Mouse (Mus musculus) forebrain, embryonic 14.5 days (tissue): ENCODE measurements around the gene Rpl18a. TPM values are rescaled to one million over a fixed set of nuclear protein-coding genes. Genes with fewer than 3 reads are reported as not detected.

Experiments
- ATAC-seq: fragments of 200-750 bp; cut with Nextera tagmentation; 2 replicates; pipeline ENCODE4 v1.8.0; 2017; ENCODE audit warnings: mild to moderate bottlenecking, moderate library complexity
- DNase-seq: peaks from one replicate; pipeline ENCODE4 v3.0.0-alpha.2; 2015; ENCODE audit warnings: low spot score
- H3K27ac ChIP-seq: fragments of 300-500 bp; sonication (generic); 2 replicates; pipeline ENCODE4 v1.5.1; 2014; ENCODE audit warnings: low read depth, mild to moderate bottlenecking, control low read depth, low read length, moderate library complexity
- H3K27me3 ChIP-seq: fragments of 300-500 bp; sonication (generic); replicated peaks from 2 replicates; pipeline ENCODE4 v1.6.1; 2014; ENCODE audit warnings: low read length, control low read depth, mixed read lengths; ENCODE audit not compliant: control insufficient read depth, insufficient read depth
- H3K36me3 ChIP-seq: fragments of 300-500 bp; sonication (generic); 2 replicates; pipeline ENCODE4 v1.6.1; 2014; ENCODE audit warnings: low read length, control low read depth; ENCODE audit not compliant: control insufficient read depth, insufficient read depth
- H3K4me1 ChIP-seq: fragments of 300-500 bp; sonication (generic); 2 replicates; pipeline ENCODE4 v1.6.1; 2014; ENCODE audit warnings: antibody characterized with exemption, low read length, control low read depth; ENCODE audit not compliant: control insufficient read depth, insufficient read depth
- H3K4me2 ChIP-seq: fragments of 300-500 bp; sonication (generic); 2 replicates; pipeline ENCODE4 v1.6.1; 2014; ENCODE audit warnings: mild to moderate bottlenecking, control low read depth, low read length
- H3K4me3 ChIP-seq: fragments of 300-500 bp; sonication (generic); 2 replicates; pipeline ENCODE4 v1.5.1; 2014; ENCODE audit warnings: low read depth, low read length, control low read depth
- H3K9ac ChIP-seq: fragments of 300-500 bp; sonication (generic); 2 replicates; pipeline ENCODE4 v1.6.1; 2014; ENCODE audit warnings: mild to moderate bottlenecking, low read length, control low read depth, moderate library complexity
- H3K9me3 ChIP-seq: fragments of 300-500 bp; sonication (generic); replicated peaks from 2 replicates; pipeline ENCODE4 v1.6.1; 2016; ENCODE audit warnings: low read length, control low read depth, mixed read lengths; ENCODE audit not compliant: control insufficient read depth
- WGBS: fragments of 180-500 bp; shearing (Covaris S2); extraction: QIAGEN DNeasy Blood & Tissue Kit; methylation state at CpG from one replicate; pipeline ENCODE4 v1.1.7; 2014; 5-methylcytosine and 5-hydroxymethylcytosine counted together
- polyA plus RNA-seq: library from polyadenylated mRNA; unstranded; fragments of >200 nt; fragmentation: Nextera tagmentation; extraction: Ambion mirVana; gene quantifications from 2 replicates; pipeline ENCODE4 v1.2.1, GENCODE M21; 2014

Rpl18a gene
- polyA plus RNA-seq, 1 experiment from 2014 or later: 4,258 TPM

DNA sequence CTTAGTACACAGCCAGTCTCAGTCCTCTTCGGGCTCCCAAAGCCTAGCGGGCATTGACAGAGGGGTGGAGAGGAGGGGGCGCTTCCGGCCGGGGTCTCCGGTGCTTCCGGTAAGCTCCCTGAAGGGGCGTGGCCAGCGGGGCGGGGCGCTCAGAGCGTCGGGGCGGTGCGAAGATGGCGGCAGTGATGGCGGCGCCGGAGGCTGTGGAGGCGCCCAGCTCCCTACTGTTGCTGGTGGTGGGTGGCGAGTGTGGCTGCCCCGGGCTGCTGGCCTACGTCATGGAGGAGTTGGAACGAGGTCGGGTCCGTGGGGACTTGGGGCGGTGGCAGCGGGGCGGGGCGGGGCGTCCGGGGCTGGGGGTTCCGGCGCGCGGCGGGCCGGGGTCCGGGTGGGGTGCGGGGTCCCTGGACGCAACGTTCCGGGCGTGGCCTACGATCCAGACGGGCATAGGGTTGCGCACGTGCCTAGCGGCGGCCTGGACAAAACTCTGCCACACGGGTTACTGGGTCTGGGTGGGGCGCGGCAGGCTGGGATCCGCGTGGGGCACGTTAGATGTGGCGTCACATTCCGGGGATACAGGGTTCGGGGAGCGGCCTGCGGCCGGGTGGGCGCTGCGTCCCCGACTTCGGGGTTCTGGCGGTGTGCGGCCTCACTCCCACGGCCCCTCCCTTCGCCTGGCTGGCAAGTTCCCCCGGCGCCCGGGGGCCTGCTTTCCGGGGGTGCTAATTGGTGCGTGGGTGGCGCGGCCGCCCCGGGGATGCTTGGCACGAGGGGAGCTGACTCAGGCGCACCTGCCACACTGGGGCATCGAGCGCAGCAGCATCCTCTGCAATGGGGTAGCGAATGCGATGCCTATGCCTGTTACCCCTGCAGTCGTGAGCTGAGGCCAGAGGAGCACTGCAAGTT lies 8.9 kb upstream of the Rpl18a start, which contains the start of gene Map1s:
Gene Map1s, plus strand, starts transcription at position 102 of the 906 bp plus-strand sequence.
- peak; percentile 96 for DNase-seq
- Histone ChIP-seq H3K4me2 (peak within 1 kb of the TSS; percentile 86), H3K36me3 (peaks cover 5% of the 10 kb centered on the region; the same call in 1 of the 2 replicates), H3K9me3 (no peaks in the 10 kb centered on the region), H3K27me3 (no peaks in the 10 kb centered on the region), H3K9ac (peak within 1 kb of the TSS; percentile 88), H3K4me3 (peak within 1 kb of the TSS; percentile 84), H3K27ac (peak within 1 kb of the TSS; percentile 92), H3K4me1 (peaks cover 10% of the 10 kb centered on the region)
- peak; percentile 98 for ATAC-seq
- WGBS: under 1% methylated on average over 67 of the region's 86 CpGs

DNA sequence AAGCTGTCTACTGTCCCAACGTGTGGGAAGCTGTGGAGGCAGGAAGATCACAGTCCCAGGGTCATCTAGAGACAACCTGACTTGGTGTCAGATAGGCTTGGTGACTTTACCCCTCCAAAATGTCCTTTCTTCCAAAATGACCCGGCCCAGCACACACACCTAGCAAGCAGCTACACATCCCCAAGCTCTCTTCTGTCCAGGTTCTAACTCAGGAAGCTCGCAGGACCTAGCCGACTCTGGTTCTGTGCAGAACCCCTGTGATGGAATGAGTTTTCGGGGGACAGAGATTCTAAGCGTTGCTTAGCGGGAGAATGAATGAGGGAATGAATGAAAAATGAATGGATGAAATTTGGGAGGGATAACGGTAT lies 8.2 kb upstream of the Rpl18a start:
- peak overlapping the region; percentile 86 for H3K4me2 ChIP-seq
- H3K4me3 ChIP-seq: peak overlapping the region; percentile 84
- no peaks in the 10 kb centered on the region for H3K27me3 ChIP-seq
- 17% methylated on average over 8 of the region's 8 CpGs for WGBS
- peaks cover 10% of the 10 kb centered on the region for H3K4me1 ChIP-seq
- ATAC-seq: peak; percentile 30
- H3K9me3 ChIP-seq: no peaks in the 10 kb centered on the region
- H3K36me3 ChIP-seq: no peaks in the 10 kb centered on the region
- peak overlapping the region; percentile 92 for H3K27ac ChIP-seq
- DNase-seq: no peak
- H3K9ac ChIP-seq: peak overlapping the region; percentile 88

DNA sequence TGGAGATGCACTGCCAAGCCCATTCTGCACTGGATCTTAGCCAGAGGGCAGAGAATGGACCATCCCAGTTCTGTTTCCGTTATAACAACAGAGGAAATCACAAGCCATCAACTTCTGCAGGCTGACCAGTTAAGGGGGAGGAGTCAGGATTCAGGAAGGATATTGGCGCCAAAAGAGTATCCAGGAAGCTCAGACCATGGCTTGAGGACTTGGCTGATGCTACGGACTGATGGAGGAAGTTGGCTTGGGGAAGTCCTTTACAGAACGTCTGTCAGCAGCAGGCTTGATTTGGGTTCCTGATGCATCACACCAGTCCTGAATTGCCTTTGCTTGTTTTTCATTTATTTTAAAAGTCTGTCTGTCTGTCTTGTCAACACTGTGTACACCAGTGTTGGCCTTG lies 7.3 kb upstream of the Rpl18a start:
- Histone ChIP-seq H3K27me3 (no peaks in the 10 kb centered on the region), H3K4me3 (no peak overlapping the region), H3K36me3 (no peaks in the 10 kb centered on the region), H3K4me2 (no peak overlapping the region), H3K9ac (no peak overlapping the region), H3K4me1 (peaks cover 10% of the 10 kb centered on the region), H3K27ac (no peak overlapping the region), H3K9me3 (no peaks in the 10 kb centered on the region)
- DNase-seq: no peak
- WGBS: 70% methylated on average over 4 of the region's 4 CpGs
- ATAC-seq: no peak

DNA sequence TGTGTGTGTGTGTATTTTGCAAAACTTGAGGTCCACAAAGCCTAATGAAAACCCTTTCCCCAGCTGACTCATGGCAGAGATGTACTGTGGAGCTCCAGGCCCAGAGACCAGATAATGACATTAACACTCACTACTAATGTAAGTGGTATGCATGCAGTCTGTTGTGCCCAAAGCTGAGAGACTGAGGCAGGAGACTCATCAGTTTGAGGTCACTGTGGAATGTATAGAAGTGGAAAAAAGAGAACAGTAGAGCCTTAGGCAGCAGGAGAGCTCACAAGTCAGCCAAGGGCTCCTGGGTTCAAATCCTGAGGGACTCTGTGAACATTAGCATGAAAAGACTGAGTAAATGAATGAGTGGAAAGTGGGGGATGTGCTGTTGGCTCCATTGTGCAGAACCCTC lies 6.4 kb upstream of the Rpl18a start:
- H3K4me1 ChIP-seq: peaks cover 10% of the 10 kb centered on the region
- no peaks in the 10 kb centered on the region for H3K36me3 ChIP-seq
- ATAC-seq (no peak), DNase-seq (no peak)
- H3K9me3 ChIP-seq: no peaks in the 10 kb centered on the region
- H3K9ac ChIP-seq: no peak overlapping the region
- H3K27ac ChIP-seq: no peak overlapping the region
- H3K4me2 ChIP-seq: no peak overlapping the region
- no peaks in the 10 kb centered on the region for H3K27me3 ChIP-seq
- H3K4me3 ChIP-seq: no peak overlapping the region

- 42% methylated on average over 4 of the region's 4 CpGs for WGBS
- Histone ChIP-seq H3K9me3 (no peaks in the 10 kb centered on the region), H3K27ac (no peak overlapping the region), H3K4me3 (no peak overlapping the region), H3K4me2 (no peak overlapping the region), H3K27me3 (no peaks in the 10 kb centered on the region), H3K9ac (no peak overlapping the region), H3K4me1 (peaks cover 13% of the 10 kb centered on the region), H3K36me3 (no peaks in the 10 kb centered on the region)
- DNase-seq (no peak), ATAC-seq (no peak)
Measured at GRCm38 (mm10) chr8:70903112-70903511, 5.9 kb upstream of the Rpl18a start.

- Histone ChIP-seq H3K4me3 (no peak overlapping the region), H3K27me3 (no peaks in the 10 kb centered on the region), H3K4me2 (no peak overlapping the region), H3K9me3 (no peaks in the 10 kb centered on the region), H3K36me3 (no peaks in the 10 kb centered on the region), H3K9ac (no peak overlapping the region), H3K27ac (no peak overlapping the region), H3K4me1 (peaks cover 13% of the 10 kb centered on the region)
- no peak for DNase-seq
- no peak for ATAC-seq
- 29% methylated on average over 5 of the region's 5 CpGs for WGBS
Measured at GRCm38 (mm10) chr8:70902211-70902610, 5.0 kb upstream of the Rpl18a start.

- no peaks in the 10 kb centered on the region for H3K9me3 ChIP-seq
- H3K4me2 ChIP-seq: no peak overlapping the region
- DNase-seq (no peak), ATAC-seq (no peak)
- WGBS: 85% methylated on average over 2 of the region's 2 CpGs
- H3K4me1 ChIP-seq: peaks cover 12% of the 10 kb centered on the region
- no peak overlapping the region for H3K27ac ChIP-seq
- H3K9ac ChIP-seq: no peak overlapping the region
- H3K36me3 ChIP-seq: peaks cover 4% of the 10 kb centered on the region; the same call in 1 of the 2 replicates
- H3K4me3 ChIP-seq: no peak overlapping the region
- H3K27me3 ChIP-seq: no peaks in the 10 kb centered on the region
Measured at GRCm38 (mm10) chr8:70900872-70901387, 3.7 kb upstream of the Rpl18a start.

DNA sequence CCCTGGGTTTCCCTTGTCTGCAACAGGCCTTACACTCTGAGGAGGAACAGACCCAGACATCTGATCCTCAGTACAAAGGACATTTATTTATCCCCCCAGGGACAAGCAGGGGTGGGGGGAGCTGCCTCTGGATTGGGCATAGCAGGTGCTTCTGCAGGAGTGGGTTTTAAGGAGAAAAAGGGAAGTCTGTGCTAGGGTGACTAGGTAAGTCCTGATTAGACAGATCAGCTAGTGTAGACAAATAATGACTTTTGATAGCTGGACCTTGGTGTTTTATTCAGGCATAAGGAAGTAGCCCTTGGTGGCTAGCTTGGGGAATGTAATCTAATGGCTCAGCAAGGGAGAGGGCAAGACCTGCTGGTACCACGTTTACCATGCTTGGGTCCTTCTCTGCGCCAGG lies 2.0 kb upstream of the Rpl18a start:
- DNase-seq: no peak
- Histone ChIP-seq H3K4me3 (no peak overlapping the region), H3K27me3 (no peaks in the 10 kb centered on the region), H3K36me3 (peaks cover 21% of the 10 kb centered on the region), H3K9ac (no peak overlapping the region), H3K4me1 (peaks cover 8% of the 10 kb centered on the region), H3K9me3 (no peaks in the 10 kb centered on the region), H3K27ac (no peak overlapping the region), H3K4me2 (no peak overlapping the region)
- 78% methylated on average over 2 of the region's 2 CpGs for WGBS
- no peak for ATAC-seq

DNA sequence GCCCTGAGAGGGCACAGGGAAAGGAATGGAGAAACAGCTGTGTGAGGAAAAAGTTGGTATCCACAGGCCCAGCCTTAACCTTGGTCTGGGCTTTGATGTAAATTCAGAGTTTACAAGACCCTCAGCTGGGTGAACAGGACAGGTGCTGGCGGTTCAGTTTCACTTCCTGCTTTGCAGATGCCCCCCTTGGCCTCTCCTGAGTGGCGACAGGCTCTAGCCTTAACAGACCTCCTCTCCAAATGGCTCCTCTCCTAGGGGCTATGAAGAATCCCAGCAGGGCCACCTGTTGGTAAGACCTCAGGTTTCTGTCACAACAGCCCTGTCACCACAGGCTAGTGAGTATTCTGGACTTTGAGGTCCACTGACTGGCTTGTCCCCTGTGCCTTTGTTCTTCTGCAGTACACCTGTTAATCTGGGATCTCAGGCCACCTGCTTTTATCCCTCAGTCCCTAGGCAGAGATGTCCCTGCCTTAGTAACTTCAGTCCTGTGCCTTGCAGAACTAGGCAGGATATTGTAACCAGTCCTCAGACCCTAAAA lies 1.5 kb upstream of the Rpl18a start:
- H3K36me3 ChIP-seq: peaks cover 25% of the 10 kb centered on the region
- DNase-seq: no peak
- H3K9ac ChIP-seq: peak overlapping the region; percentile 52; the same call in 1 of the 2 replicates
- H3K9me3 ChIP-seq: no peaks in the 10 kb centered on the region
- H3K4me2 ChIP-seq: peak overlapping the region; percentile 90; the same call in 1 of the 2 replicates
- peaks cover under 1% of the 10 kb centered on the region; the same call in 1 of the 2 replicates for H3K27me3 ChIP-seq
- ATAC-seq: no peak
- peaks cover 8% of the 10 kb centered on the region for H3K4me1 ChIP-seq
- peak overlapping the region; percentile 82; the same call in 1 of the 2 replicates for H3K4me3 ChIP-seq
- 63% methylated on average over 2 of the region's 2 CpGs for whole genome bisulfite sequencing
- H3K27ac ChIP-seq: 0 out of 2 replicates have a peak overlapping the region, but pooled peaks have one; percentile 33
